Mouse (Mus musculus) liver, embryonic 14.5 days (tissue): ENCODE results near the gene Tmprss11a.

Source experiments
- CTCF ChIP-seq: IDR thresholded peaks from 2 replicates; pipeline ENCODE4 v1.5.1; 2016; ENCODE audit warnings: antibody characterized with exemption, low read depth, control low read depth
- EP300 ChIP-seq: IDR thresholded peaks from 2 replicates; pipeline ENCODE4 v1.6.1; 2016; ENCODE audit warnings: antibody characterized with exemption, low read depth

- TF ChIP-seq CTCF (no peak), EP300 (no peak)
These were observed 95.5 kb downstream of the Tmprss11a start, which contains the start of gene Tmprss11d for GRCm38 (mm10) chr5:86373320-86373719.
